Mouse (Mus musculus): Measurements from ENCODE around the gene Nol10. TPM values are rescaled to one million over a fixed set of nuclear protein-coding genes. Genes with fewer than 3 reads are reported as not detected.
A peak's percentile ranks its signal among the peaks of the same experiment; 100 is the strongest.

The Nol10 gene
- total RNA-seq, 1 experiment from 2014 or later, result 16.1 TPM

- DNase-seq, result no peak
These were observed 63.0 kb downstream of the Nol10 start for GRCm38 (mm10) chr12:17411242-17411641.

GRCm38 (mm10) chr12:17411797-17412526 lies 63.7 kb downstream of the Nol10 start:
- DNase-seq, result no peak

GRCm38 (mm10) chr12:17414734-17415133 lies 66.5 kb downstream of the Nol10 start:
- no peak for DNase-seq

GRCm38 (mm10) chr12:17420168-17420810 lies 72.0 kb downstream of the Nol10 start:
- no peak for DNase-seq

GRCm38 (mm10) chr12:17425254-17426169 lies 77.3 kb downstream of the Nol10 start:
- no peak for DNase-seq

- no peak for DNase-seq
These were observed 78.5 kb downstream of the Nol10 start for GRCm38 (mm10) chr12:17426735-17427134.

- DNase-seq, result no peak
These were observed 82.3 kb downstream of the Nol10 start for GRCm38 (mm10) chr12:17430578-17430977.

- DNase-seq, result no peak
These were observed 82.9 kb downstream of the Nol10 start for GRCm38 (mm10) chr12:17431166-17431565.

- no peak for DNase-seq
These were observed 83.6 kb downstream of the Nol10 start for GRCm38 (mm10) chr12:17431812-17432332.

- DNase-seq, result no peak
These were observed 85.5 kb downstream of the Nol10 start for GRCm38 (mm10) chr12:17433712-17434111.

- DNase-seq, result no peak
These were observed 88.2 kb downstream of the Nol10 start for GRCm38 (mm10) chr12:17436471-17436870.

GRCm38 (mm10) chr12:17440251-17440651 lies 92.0 kb downstream of the Nol10 start:
- DNase-seq, result peak; percentile 47

GRCm38 (mm10) chr12:17441495-17441894 lies 93.2 kb downstream of the Nol10 start:
- DNase-seq, result peak; percentile 57

- no peak for DNase-seq
These were observed 96.1 kb downstream of the Nol10 start for GRCm38 (mm10) chr12:17444406-17444805.

- peak; percentile 25 for DNase-seq
These were observed 97.0 kb downstream of the Nol10 start for GRCm38 (mm10) chr12:17445251-17445650.

GRCm38 (mm10) chr12:17448781-17449180 lies 100.5 kb downstream of the Nol10 start:
- DNase-seq, result no peak

- DNase-seq, result no peak
These were observed 101.4 kb downstream of the Nol10 start for GRCm38 (mm10) chr12:17449661-17450091.

GRCm38 (mm10) chr12:17450503-17450902 lies 102.2 kb downstream of the Nol10 start:
- no peak for DNase-seq

- DNase-seq, result no peak
These were observed 102.7 kb downstream of the Nol10 start for GRCm38 (mm10) chr12:17450908-17451307.

GRCm38 (mm10) chr12:17452273-17452672 lies 104.0 kb downstream of the Nol10 start:
- DNase-seq, result no peak

- no peak for DNase-seq
These were observed 105.7 kb downstream of the Nol10 start for GRCm38 (mm10) chr12:17453918-17454317.

GRCm38 (mm10) chr12:17455096-17455495 lies 106.8 kb downstream of the Nol10 start:
- DNase-seq, result no peak

All from adrenal gland, postnatal 25 days (tissue).